In the genomic region with DNA sequence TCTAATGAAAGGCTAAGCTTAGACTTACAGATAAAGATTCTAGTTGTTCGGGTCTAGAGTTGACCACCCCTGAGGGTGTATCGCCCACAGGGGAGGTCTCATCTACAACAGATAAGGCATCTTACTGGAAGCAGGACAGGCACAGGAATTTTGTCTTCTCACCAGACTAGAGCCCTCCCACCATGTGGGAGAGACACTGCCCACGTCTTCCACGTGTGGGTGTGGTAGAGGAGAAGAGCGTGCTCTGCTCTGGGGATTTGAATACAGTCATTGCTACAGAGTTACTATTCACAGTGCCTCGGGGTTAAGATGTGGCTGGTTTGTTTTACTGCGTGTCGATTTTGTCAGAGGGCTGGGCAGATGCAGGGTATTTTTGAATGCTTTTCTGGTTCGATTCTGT, we compare ENCODE assay signal across 29 mouse cellular contexts. TPM values are rescaled to one million over a fixed set of nuclear protein-coding genes. Genes with fewer than 3 reads are reported as not detected.
A peak's percentile ranks its signal among the peaks of the same experiment; 100 is the strongest.
DNase-seq lines count a peak whose midpoint lies in the region; ATAC-seq and TF ChIP-seq lines count a peak whose summit lies in the region.
"Had no signal": no experiment of that assay in that cellular context is flagged by ENCODE, and none has a peak within 500 bp of the region (broad histone marks: within the 10 kb centered on the region; RNA-seq: fewer than 3 reads in every experiment).

No protein-coding gene starts in this region.

- H3K36me3 ChIP-seq in forebrain, embryonic 10.5 days (replicated peaks) = no peaks in the 10 kb centered on the region
- H3K36me3 ChIP-seq in forebrain, embryonic 12.5 days (replicated peaks) = no peaks in the 10 kb centered on the region
- no peaks in the 10 kb centered on the region for H3K36me3 ChIP-seq in intestine, embryonic 15.5 days
- H3K36me3 ChIP-seq in intestine, postnatal 0 days (ENCODE audit: control insufficient read depth, insufficient read depth) = no peaks in the 10 kb centered on the region
- H3K36me3 ChIP-seq: embryonic facial prominence, embryonic 10.5 days; embryonic facial prominence, embryonic 13.5 days; forebrain, embryonic 15.5 days; hindbrain, embryonic 15.5 days had no signal

- H3K4me1 ChIP-seq in forebrain, embryonic 10.5 days = peaks cover 34% of the 10 kb centered on the region
- H3K4me1 ChIP-seq in forebrain, embryonic 12.5 days = peaks cover 29% of the 10 kb centered on the region
- H3K4me1 ChIP-seq in intestine, embryonic 15.5 days (replicated peaks) = peaks cover 15% of the 10 kb centered on the region; the same call in 1 of the 2 replicates
- H3K4me1 ChIP-seq in intestine, postnatal 0 days (replicated peaks; ENCODE audit: control insufficient read depth, insufficient read depth, low read length) = no peaks in the 10 kb centered on the region

- no peak for DNase-seq in forebrain, embryonic 10.5 days (ENCODE audit: extremely low spot score, low spot score)
- peak; percentile 11 for DNase-seq in ZHBTc4 (ENCODE audit: low read depth, low spot score)
- peak; percentile 74 for DNase-seq in testis, postnatal 14 days (ENCODE audit: low spot score)
- DNase-seq in cerebellum, postnatal 25 days = no peak
- DNase-seq: adrenal gland, postnatal 10 days; adrenal gland, postnatal 36 days; cerebellum, adult 11 months; cerebellum, adult 2 months; cerebellum, adult 9-11 months; cerebellum, postnatal 36 days; embryo, embryonic 11 days; gastrocnemius, adult 2 months; gastrocnemius, postnatal 14 days; heart, adult 11 months; heart, postnatal 36 days had no signal

- TF ChIP-seq CTCF in intestine, postnatal 0 days (IDR thresholded peaks at IDR 0.05; ENCODE audit: low read depth) = no peak

- no peak overlapping the region for H3K4me3 ChIP-seq in forebrain, embryonic 10.5 days
- H3K4me3 ChIP-seq in forebrain, embryonic 12.5 days (replicated peaks) = no peak overlapping the region
- H3K4me3 ChIP-seq in intestine, embryonic 15.5 days (replicated peaks) = no peak overlapping the region
- H3K4me3 ChIP-seq in intestine, postnatal 0 days (ENCODE audit: low read depth, low read length) = no peak overlapping the region
- H3K4me3 ChIP-seq: embryonic facial prominence, embryonic 10.5 days; embryonic facial prominence, embryonic 13.5 days; erythroblast, embryonic 14.5 days; forebrain, embryonic 15.5 days; gastrocnemius, adult 2 months; hindbrain, embryonic 15.5 days had no signal

- H3K27ac ChIP-seq in forebrain, embryonic 10.5 days = 0 out of 2 replicates have a peak overlapping the region, but pooled peaks have one; percentile 26
- H3K27ac ChIP-seq in forebrain, embryonic 12.5 days = no peak overlapping the region
- H3K27ac ChIP-seq in intestine, embryonic 15.5 days = no peak overlapping the region
- no peak overlapping the region for H3K27ac ChIP-seq in intestine, postnatal 0 days (ENCODE audit: low read depth, low read length)
- H3K27ac ChIP-seq: embryonic facial prominence, embryonic 10.5 days; embryonic facial prominence, embryonic 13.5 days; forebrain, embryonic 15.5 days; gastrocnemius, adult 2 months; hindbrain, embryonic 15.5 days had no signal

- H3K9ac ChIP-seq in forebrain, embryonic 12.5 days = no peak overlapping the region
- no peak overlapping the region for H3K9ac ChIP-seq in intestine, embryonic 15.5 days
- no peak overlapping the region for H3K9ac ChIP-seq in intestine, postnatal 0 days (ENCODE audit: low read depth, low read length)
- H3K9ac ChIP-seq: embryonic facial prominence, embryonic 13.5 days; forebrain, embryonic 15.5 days; hindbrain, embryonic 15.5 days had no signal

- no peak overlapping the region for H3K4me2 ChIP-seq in forebrain, embryonic 12.5 days
- H3K4me2 ChIP-seq in intestine, embryonic 15.5 days (replicated peaks) = no peak overlapping the region
- H3K4me2 ChIP-seq in intestine, postnatal 0 days (replicated peaks; ENCODE audit: low read depth) = no peak overlapping the region
- H3K4me2 ChIP-seq: embryonic facial prominence, embryonic 13.5 days; forebrain, embryonic 15.5 days; heart, embryonic 11.5 days; hindbrain, embryonic 15.5 days had no signal

- no peaks in the 10 kb centered on the region for H3K27me3 ChIP-seq in forebrain, embryonic 10.5 days (ENCODE audit: poor library complexity, severe bottlenecking)
- H3K27me3 ChIP-seq in forebrain, embryonic 12.5 days = no peaks in the 10 kb centered on the region
- no peaks in the 10 kb centered on the region for H3K27me3 ChIP-seq in intestine, embryonic 15.5 days (replicated peaks)
- no peaks in the 10 kb centered on the region for H3K27me3 ChIP-seq in intestine, postnatal 0 days (replicated peaks; ENCODE audit: control insufficient read depth, insufficient read depth, low read length)
- H3K27me3 ChIP-seq: embryonic facial prominence, embryonic 13.5 days; forebrain, embryonic 15.5 days; hindbrain, embryonic 15.5 days had no signal

- H3K9me3 ChIP-seq in forebrain, embryonic 10.5 days = no peaks in the 10 kb centered on the region
- H3K9me3 ChIP-seq in forebrain, embryonic 12.5 days = no peaks in the 10 kb centered on the region
- H3K9me3 ChIP-seq in intestine, embryonic 15.5 days = no peaks in the 10 kb centered on the region
- no peaks in the 10 kb centered on the region for H3K9me3 ChIP-seq in intestine, postnatal 0 days (ENCODE audit: control insufficient read depth)
- H3K9me3 ChIP-seq: forebrain, embryonic 15.5 days; hindbrain, embryonic 15.5 days had no signal

- WGBS in forebrain, embryonic 10.5 days = 86% methylated on average over 9 of the region's 9 CpGs
- 79% methylated on average over 9 of the region's 9 CpGs for WGBS in forebrain, embryonic 12.5 days
- WGBS in intestine, embryonic 15.5 days = 61% methylated on average over 9 of the region's 9 CpGs
- 61% methylated on average over 9 of the region's 9 CpGs for WGBS in intestine, postnatal 0 days

- ATAC-seq in forebrain, embryonic 12.5 days (ENCODE audit: low FRiP score) = no peak
- 0 out of 2 replicates have a peak, but pooled peaks have one; percentile 27 for ATAC-seq in intestine, embryonic 15.5 days
- ATAC-seq in intestine, postnatal 0 days = no peak
- ATAC-seq: forebrain, embryonic 15.5 days had no signal

RNA-seq across cellular contexts. Expression of gene Gpam, which starts 20.5 kb away (rescaled TPM):
- 21.5 and 22.4 TPM in 2 replicates for polyA plus RNA-seq in forebrain, embryonic 10.5 days (2016; fragmentation: Nextera tagmentation; extraction: Ambion mirVana)
- 21.5 and 24.4 TPM in 2 replicates for polyA plus RNA-seq in forebrain, embryonic 12.5 days (2016; fragmentation: Nextera tagmentation; extraction: Ambion mirVana)
- polyA plus RNA-seq in intestine, embryonic 15.5 days (2015; fragmentation: Nextera tagmentation; extraction: Ambion mirVana) = 23.5 and 24.5 TPM in 2 replicates
- 6.3 and 6.6 TPM in 2 replicates for polyA plus RNA-seq in intestine, postnatal 0 days (2015; fragmentation: Nextera tagmentation; extraction: Ambion mirVana)

RNA-seq across cellular contexts. Expression of gene Tectb, which starts 33.0 kb away (rescaled TPM):
- not detected in 2 replicates for polyA plus RNA-seq in forebrain, embryonic 10.5 days (2016; fragmentation: Nextera tagmentation; extraction: Ambion mirVana)
- polyA plus RNA-seq in forebrain, embryonic 12.5 days (2016; fragmentation: Nextera tagmentation; extraction: Ambion mirVana) = 0.13 and 0.36 TPM in 2 replicates
- polyA plus RNA-seq in intestine, embryonic 15.5 days (2015; fragmentation: Nextera tagmentation; extraction: Ambion mirVana) = 0.08 and 0.11 TPM in 2 replicates
- polyA plus RNA-seq in intestine, postnatal 0 days (2015; fragmentation: Nextera tagmentation; extraction: Ambion mirVana) = not detected in 2 replicates
- polyA plus RNA-seq: cortical plate, adult 2 months; embryonic facial prominence, embryonic 10.5 days; embryonic facial prominence, embryonic 13.5 days; erythroblast, embryonic 14.5 days; forebrain, embryonic 11.5 days; heart, embryonic 11.5 days; heart, embryonic 14.5 days; hindbrain, embryonic 11.5 days; intestine, embryonic 14.5 days had no signal

Comparison
In these comparisons a context has a peak if more than half of its experiments do, and no peak if none do; other contexts are left out.
1. DNase-seq: peak in ZHBTc4 (single experiment) and testis, postnatal 14 days (single experiment); none in forebrain, embryonic 10.5 days (single experiment) and cerebellum, postnatal 25 days (0 of 2).